Mouse (Mus musculus): ENCODE data around the gene Dlgap5. TPM values are rescaled to one million over a fixed set of nuclear protein-coding genes. Genes with fewer than 3 reads are reported as not detected.
"Not testable (repeated sequence)": the region's sequence is repeated elsewhere in the genome, so short reads cannot be mapped to it uniquely, and the experiment has no call there.

The Dlgap5 gene
- total and polyA plus RNA-seq, 3 experiments, result 48.9 to 62.9 (median 53.5) TPM

- Histone ChIP-seq H3K4me3 (replicated peaks in 1 of 3; ENCODE audit: low read depth in 2 of 3, low read length in 2 of 3, poor library complexity in 1 of 3) (no peak overlapping the region), H3K9me3 (replicated peaks; ENCODE audit: low read length) (no peaks in the 10 kb centered on the region), H3K9ac (ENCODE audit: insufficient read depth, low read depth) (no peak overlapping the region), H3K27me3 (replicated peaks) (peaks cover 6% of the 10 kb centered on the region), H3K27ac (ENCODE audit: insufficient read depth, low read depth) (no peak overlapping the region), H3K79me2 (replicated peaks; ENCODE audit: control insufficient read depth, extremely low read depth, insufficient read depth, poor library complexity, severe bottlenecking) (no peaks in the 10 kb centered on the region), H3K4me1 (ENCODE audit: control insufficient read depth in 1 of 2, insufficient read depth in 2 of 2) (no peaks in the 10 kb centered on the region), H3K4me2 (ENCODE audit: insufficient read depth, low read depth, poor library complexity, severe bottlenecking) (no peak overlapping the region), H3K36me3 (replicated peaks in 1 of 2; ENCODE audit: control insufficient read depth in 1 of 2, insufficient read depth in 1 of 2, low read length in 1 of 2) (no peaks in the 10 kb centered on the region)
- in situ Hi-C loops (cut with MboI; ENCODE audit: low pct_ligation_motif_present, low pct_unique_long_range_greater_than_20kb, low sequenced_read_pairs) (no loop called here), dilution Hi-C loops (cut with MboI; ENCODE audit: extremely low pct_ligation_motif_present, extremely low pct_unique_long_range_greater_than_20kb, low sequenced_read_pairs) (no loop called here)
- no peak for TF ChIP-seq UBTF (IDR thresholded peaks at IDR 0.05; ENCODE audit: low read depth, low read length)
- no peak for TF ChIP-seq HCFC1 (IDR thresholded peaks at IDR 0.05; ENCODE audit: low read depth, low read length)
- no peak for TF ChIP-seq IRF4 (IDR thresholded peaks at IDR 0.05; ENCODE audit: low read depth, low read length)
- TF ChIP-seq ZNF384 (IDR thresholded peaks at IDR 0.05; ENCODE audit: low read depth, low read length), result no peak
- no peak for TF ChIP-seq MEF2A (IDR thresholded peaks at IDR 0.05; ENCODE audit: borderline replicate concordance, low read depth, low read length)
- no peak for TF ChIP-seq MAZ (IDR thresholded peaks at IDR 0.05; ENCODE audit: low read depth, low read length)
- TF ChIP-seq JUND (conservative IDR thresholded peaks at IDR 0.05; ENCODE audit: low read depth, low read length), result no peak
- TF ChIP-seq KAT2A (IDR thresholded peaks at IDR 0.05; ENCODE audit: insufficient replicate concordance, low read length), result no peak
- TF ChIP-seq JUN (IDR thresholded peaks at IDR 0.05; ENCODE audit: insufficient read depth, low read depth, low read length), result no peak
- TF ChIP-seq SMC3 (IDR thresholded peaks at IDR 0.05; ENCODE audit: low read depth, low read length), result no peak
- TF ChIP-seq BHLHE40 (IDR thresholded peaks at IDR 0.05; ENCODE audit: low read depth, low read length), result no peak
- TF ChIP-seq GABPA (IDR thresholded peaks at IDR 0.05; ENCODE audit: insufficient replicate concordance, low read depth, low read length), result no peak
- TF ChIP-seq RCOR1 (conservative IDR thresholded peaks at IDR 0.05; ENCODE audit: low read depth, low read length), result no peak
- TF ChIP-seq ETS1 (conservative IDR thresholded peaks at IDR 0.05; ENCODE audit: low read depth, low read length), result no peak
- no peak for TF ChIP-seq NELFE (IDR thresholded peaks at IDR 0.05; ENCODE audit: low read depth, low read length)
- no peak for TF ChIP-seq MAFK (IDR thresholded peaks at IDR 0.05; ENCODE audit: insufficient replicate concordance, low read length)
- no peak for TF ChIP-seq CHD1 (IDR thresholded peaks at IDR 0.05; ENCODE audit: low read depth, low read length)
- no peak for TF ChIP-seq CHD2 (IDR thresholded peaks at IDR 0.05; ENCODE audit: low read length)
- no peak for TF ChIP-seq CTCF (conservative IDR thresholded peaks at IDR 0.05 in 1 of 2, IDR thresholded peaks at IDR 0.05 in 1 of 2; ENCODE audit: low read depth in 2 of 2, low read length in 2 of 2)
- TF ChIP-seq ZMIZ1 (IDR thresholded peaks at IDR 0.05; ENCODE audit: low read depth, low read length), result no peak
- DNase-seq (ENCODE audit: extremely low read depth), result no peak
Observed at GRCm38 (mm10) chr14:47461997-47462396, 43.8 kb upstream of the Dlgap5 start.

GRCm38 (mm10) chr14:47459556-47459955 lies 41.3 kb upstream of the Dlgap5 start:
- no peak overlapping the region for H3K4me3 ChIP-seq (replicated peaks in 1 of 3; ENCODE audit: low read depth in 2 of 3, low read length in 2 of 3, poor library complexity in 1 of 3)
- no peaks in the 10 kb centered on the region for H3K4me1 ChIP-seq (ENCODE audit: control insufficient read depth in 1 of 2, insufficient read depth in 2 of 2)
- no peaks in the 10 kb centered on the region for H3K9me3 ChIP-seq (replicated peaks; ENCODE audit: low read length)
- no peak for DNase-seq (ENCODE audit: extremely low read depth)
- no peak overlapping the region for H3K4me2 ChIP-seq (ENCODE audit: insufficient read depth, low read depth, poor library complexity, severe bottlenecking)
- no peak overlapping the region for H3K9ac ChIP-seq (ENCODE audit: insufficient read depth, low read depth)
- no peak overlapping the region for H3K27ac ChIP-seq (ENCODE audit: insufficient read depth, low read depth)
- TF ChIP-seq MAZ (IDR thresholded peaks at IDR 0.05; ENCODE audit: low read depth, low read length) (no peak), RCOR1 (conservative IDR thresholded peaks at IDR 0.05; ENCODE audit: low read depth, low read length) (no peak), NRF1 (IDR thresholded peaks at IDR 0.05; ENCODE audit: low read depth, low read length) (no peak)
- no peaks in the 10 kb centered on the region for H3K36me3 ChIP-seq (replicated peaks in 1 of 2; ENCODE audit: control insufficient read depth in 1 of 2, insufficient read depth in 1 of 2, low read length in 1 of 2)
- in situ Hi-C loops (cut with MboI; ENCODE audit: low pct_ligation_motif_present, low pct_unique_long_range_greater_than_20kb, low sequenced_read_pairs), result no loop called here
- dilution Hi-C loops (cut with MboI; ENCODE audit: extremely low pct_ligation_motif_present, extremely low pct_unique_long_range_greater_than_20kb, low sequenced_read_pairs), result no loop called here
- H3K79me2 ChIP-seq (replicated peaks; ENCODE audit: control insufficient read depth, extremely low read depth, insufficient read depth, poor library complexity, severe bottlenecking), result no peaks in the 10 kb centered on the region
- peaks cover 4% of the 10 kb centered on the region for H3K27me3 ChIP-seq (replicated peaks)

- H3K9ac ChIP-seq (ENCODE audit: insufficient read depth, low read depth); dilution Hi-C loops (cut with MboI; ENCODE audit: extremely low pct_ligation_motif_present, extremely low pct_unique_long_range_greater_than_20kb, low sequenced_read_pairs); H3K9me3 ChIP-seq (replicated peaks; ENCODE audit: low read length); in situ Hi-C loops (cut with MboI; ENCODE audit: low pct_ligation_motif_present, low pct_unique_long_range_greater_than_20kb, low sequenced_read_pairs); DNase-seq (ENCODE audit: extremely low read depth); H3K27ac ChIP-seq (ENCODE audit: insufficient read depth, low read depth); H3K4me1 ChIP-seq (ENCODE audit: control insufficient read depth in 1 of 2, insufficient read depth in 2 of 2); H3K79me2 ChIP-seq (replicated peaks; ENCODE audit: control insufficient read depth, extremely low read depth, insufficient read depth, poor library complexity, severe bottlenecking); H3K36me3 ChIP-seq (replicated peaks in 1 of 2; ENCODE audit: control insufficient read depth in 1 of 2, insufficient read depth in 1 of 2, low read length in 1 of 2); H3K4me3 ChIP-seq (replicated peaks in 1 of 3; ENCODE audit: low read depth in 2 of 3, low read length in 2 of 3, poor library complexity in 1 of 3); H3K27me3 ChIP-seq (replicated peaks); H3K4me2 ChIP-seq (ENCODE audit: insufficient read depth, low read depth, poor library complexity, severe bottlenecking): not testable (repeated sequence)
Observed at GRCm38 (mm10) chr14:47450121-47450520, 31.9 kb upstream of the Dlgap5 start, which contains the start of gene Fbxo34. Gene Fbxo34, plus strand, starts transcription at chr14:47450421.

Measured in CH12.LX (cell line).